In genomic region chr12:108804388-108804787, GRCm38 (mm10) we compare ENCODE assay signal across 25 mouse cellular contexts.
"Had no signal": no experiment of that assay in that cellular context is flagged by ENCODE, and none has a peak within 500 bp of the region (broad histone marks: within the 10 kb centered on the region; RNA-seq: fewer than 3 reads in every experiment).

No protein-coding gene starts in this region.

- H3K4me2 ChIP-seq: heart, embryonic 11.5 days; hindbrain, embryonic 12.5 days; hindbrain, embryonic 14.5 days; intestine, embryonic 15.5 days; limb, embryonic 12.5 days; liver, embryonic 12.5 days had no signal

- DNase-seq: gastrocnemius, adult 2 months; gastrocnemius, postnatal 10 days; gastrocnemius, postnatal 25 days; heart, postnatal 14 days; heart, postnatal 4 days; kidney, adult 18-20 months; kidney, adult 8-10 months; kidney, postnatal 10 days; kidney, postnatal 25 days; kidney, postnatal 4 days; liver had no signal

- H3K27me3 ChIP-seq: hindbrain, embryonic 12.5 days; intestine, embryonic 15.5 days; limb, embryonic 12.5 days; liver, embryonic 12.5 days had no signal

- ATAC-seq: hindbrain, embryonic 16.5 days; inflammation-experienced regulatory T-cells, adult 6 months; intestine, embryonic 15.5 days; intestine, postnatal 0 days; liver, embryonic 12.5 days had no signal

- H3K27ac ChIP-seq: gastrocnemius, adult 2 months; hindbrain, embryonic 10.5 days; hindbrain, embryonic 12.5 days; hindbrain, embryonic 14.5 days; intestine, embryonic 15.5 days; layer of hippocampus, adult 2 months; left cerebral cortex, adult 2 months; limb, embryonic 10.5 days; limb, embryonic 12.5 days; liver, embryonic 12.5 days; liver, embryonic 14.5 days had no signal

- H3K9me3 ChIP-seq: hindbrain, embryonic 10.5 days; hindbrain, embryonic 12.5 days; intestine, embryonic 15.5 days; limb, embryonic 10.5 days; limb, embryonic 12.5 days; liver, embryonic 12.5 days had no signal

- H3K4me3 ChIP-seq: gastrocnemius, adult 2 months; hindbrain, embryonic 10.5 days; hindbrain, embryonic 12.5 days; intestine, embryonic 15.5 days; layer of hippocampus, adult 2 months; left cerebral cortex, adult 2 months; limb, embryonic 10.5 days; limb, embryonic 12.5 days; liver, embryonic 12.5 days had no signal

- H3K9ac ChIP-seq: hindbrain, embryonic 12.5 days; hindbrain, embryonic 14.5 days; intestine, embryonic 15.5 days; limb, embryonic 12.5 days; liver, embryonic 12.5 days; liver, embryonic 14.5 days had no signal
